Mouse (Mus musculus): ENCODE results near the gene Klhl10. TPM values are rescaled to one million over a fixed set of nuclear protein-coding genes. Genes with fewer than 3 reads are reported as not detected.
A peak's percentile ranks its signal among the peaks of the same experiment; 100 is the strongest.

The Klhl10 gene
- polyA plus RNA-seq, 1 experiment from 2014 or later: 0.36 TPM

DNA sequence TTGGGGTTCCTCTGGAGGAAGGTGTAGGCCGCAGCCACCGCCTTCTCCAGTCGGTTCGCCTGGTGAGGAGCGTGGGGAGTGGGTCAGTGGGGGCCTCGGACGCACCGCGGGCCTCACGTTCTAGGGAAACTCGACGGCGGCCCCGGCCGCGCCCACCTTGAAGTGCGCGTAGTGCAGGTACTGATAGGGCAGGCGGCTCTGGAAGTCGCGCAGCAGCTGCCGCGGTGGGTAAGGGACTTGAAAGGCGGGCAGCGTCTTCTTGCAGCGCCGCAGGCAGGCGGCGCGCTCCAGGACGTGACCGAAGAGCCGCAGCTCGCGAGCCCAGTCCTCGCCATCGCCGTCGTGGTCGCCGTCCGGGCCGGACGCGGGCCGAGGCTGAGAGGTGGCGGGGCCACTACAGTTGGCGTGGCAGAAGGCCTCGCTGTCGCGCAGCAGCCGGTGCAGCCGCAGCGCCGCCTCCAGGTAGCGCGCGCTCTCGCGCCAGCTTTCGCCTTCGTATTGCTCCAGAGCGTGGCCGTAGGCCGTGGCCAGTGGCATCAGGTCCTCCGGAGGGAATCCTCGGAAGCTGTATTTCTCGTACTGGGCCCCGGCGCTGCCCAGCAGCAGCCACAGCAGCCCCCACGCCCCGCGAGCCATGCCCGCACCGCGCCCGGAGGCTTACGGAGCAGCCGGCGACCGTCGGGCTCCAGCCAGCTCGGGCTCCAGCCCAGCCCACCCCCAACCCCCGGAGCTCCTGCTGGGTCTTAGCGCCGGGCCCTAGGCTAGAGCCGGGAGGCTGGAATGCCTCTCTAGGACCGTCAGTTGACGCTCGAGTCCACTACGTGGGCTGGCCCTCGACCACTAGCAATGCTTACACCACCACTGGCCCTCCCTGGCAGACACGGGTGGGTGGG lies 27.4 kb upstream of the Klhl10 start, which contains the start of gene P3h4:
TSS of gene P3h4 (minus strand) at position 816 of the 893 bp plus-strand sequence.
- peaks cover 2% of the 10 kb centered on the region for H3K36me3 ChIP-seq (ENCODE audit: control insufficient read depth, insufficient read depth, low read length)
- no peaks in the 10 kb centered on the region for H3K9me3 ChIP-seq (ENCODE audit: control insufficient read depth, low read length)
- H3K27me3 ChIP-seq (replicated peaks; ENCODE audit: control insufficient read depth, insufficient read depth, low read length): peaks cover 37% of the 10 kb centered on the region
- DNase-seq (ENCODE audit: low spot score) (peak; percentile 84), ATAC-seq (replicated peaks; ENCODE audit: low FRiP score) (peak; percentile 81)
- peak within 1 kb of the TSS; percentile 84 for H3K27ac ChIP-seq (ENCODE audit: low read depth, low read length)
- H3K4me3 ChIP-seq (ENCODE audit: low read depth, low read length): peak within 1 kb of the TSS; percentile 65
- WGBS: 1% methylated on average over 93 of the region's 93 CpGs
- peaks cover 15% of the 10 kb centered on the region for H3K4me1 ChIP-seq (replicated peaks; ENCODE audit: control insufficient read depth, insufficient read depth, low read length)
- H3K9ac ChIP-seq (ENCODE audit: low read depth, low read length): peak within 1 kb of the TSS; percentile 61
- H3K4me2 ChIP-seq: peak within 1 kb of the TSS; percentile 84

DNA sequence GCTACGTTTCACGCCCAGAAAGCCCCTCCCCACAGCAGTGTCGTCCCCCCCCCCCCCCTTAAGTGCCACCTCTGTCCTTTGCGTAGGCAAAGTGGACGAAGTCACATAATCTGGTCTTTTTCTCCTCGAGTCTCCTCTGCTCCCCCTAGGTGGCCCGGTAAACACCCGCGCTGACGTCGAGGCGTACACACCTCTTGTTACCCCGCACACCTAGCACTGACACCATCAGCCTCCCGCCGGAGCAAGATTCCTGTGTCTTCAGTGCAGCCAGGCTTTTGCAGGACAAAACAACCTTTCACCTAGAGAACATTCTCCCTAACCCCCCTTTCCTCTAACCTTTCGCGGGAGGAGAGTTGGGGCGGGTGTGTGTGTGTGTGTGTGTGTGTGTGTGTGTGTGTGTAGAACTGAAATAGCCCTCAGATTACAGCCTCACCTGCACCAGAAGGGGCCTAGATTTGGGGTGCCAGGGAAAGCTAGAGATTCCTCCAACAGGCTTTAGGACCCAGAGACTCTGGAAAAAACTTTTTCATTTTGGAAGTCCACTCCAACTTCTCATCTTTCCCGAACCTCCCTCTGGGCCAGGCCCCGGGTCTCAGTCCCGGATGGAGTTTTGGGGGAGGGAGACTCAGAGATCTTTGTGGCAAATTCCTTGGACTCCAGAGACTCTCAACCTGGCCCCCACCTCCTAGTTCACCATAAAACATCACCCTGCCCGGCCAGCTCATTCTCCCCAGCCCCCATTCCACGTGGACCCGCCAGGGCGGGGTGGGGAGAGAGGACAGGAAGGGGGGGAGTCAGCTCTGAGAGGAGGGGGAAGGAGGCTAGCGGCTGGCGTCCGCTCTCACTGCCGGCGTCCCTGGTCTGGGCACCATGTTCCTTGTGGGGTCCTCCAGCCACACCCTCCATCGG lies 26.5 kb upstream of the Klhl10 start, which contains the start of gene Fkbp10:
TSS of gene Fkbp10 (plus strand) at position 784 of the 909 bp plus-strand sequence.
- Histone ChIP-seq H3K9ac (ENCODE audit: low read depth, low read length) (peak within 1 kb of the TSS; percentile 61), H3K27me3 (replicated peaks; ENCODE audit: control insufficient read depth, insufficient read depth, low read length) (peaks cover 37% of the 10 kb centered on the region), H3K27ac (ENCODE audit: low read depth, low read length) (peak within 1 kb of the TSS; percentile 84), H3K36me3 (ENCODE audit: control insufficient read depth, insufficient read depth, low read length) (no peaks in the 10 kb centered on the region; the same call in 1 of the 2 replicates), H3K9me3 (ENCODE audit: control insufficient read depth, low read length) (no peaks in the 10 kb centered on the region), H3K4me2 (peak within 1 kb of the TSS; percentile 84), H3K4me1 (replicated peaks; ENCODE audit: control insufficient read depth, insufficient read depth, low read length) (peaks cover 15% of the 10 kb centered on the region), H3K4me3 (ENCODE audit: low read depth, low read length) (peak within 1 kb of the TSS; percentile 65)
- WGBS: 1% methylated on average over 31 of the region's 31 CpGs
- peak; percentile 68 for DNase-seq (ENCODE audit: low spot score)
- ATAC-seq (replicated peaks; ENCODE audit: low FRiP score): peak; percentile 46

DNA sequence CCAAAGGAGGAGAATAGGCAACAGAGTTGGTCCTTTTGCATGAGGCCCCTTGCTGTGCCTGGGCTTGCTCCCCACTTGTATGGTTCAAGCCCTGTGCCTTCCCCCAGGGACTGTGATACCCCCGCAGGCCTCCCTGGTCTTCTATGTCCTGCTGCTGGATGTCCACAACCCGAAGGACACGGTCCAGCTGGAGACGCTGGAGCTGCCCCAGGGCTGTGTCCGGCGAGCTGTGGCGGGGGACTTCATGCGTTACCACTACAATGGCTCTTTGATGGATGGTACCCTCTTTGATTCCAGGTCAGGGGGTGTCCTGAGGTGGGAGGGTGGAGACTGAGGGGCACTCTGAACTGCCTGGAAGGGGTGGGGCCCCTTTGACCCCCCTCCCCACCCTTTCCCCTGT lies 20.2 kb upstream of the Klhl10 start:
- DNase-seq (ENCODE audit: low spot score) (no peak), ATAC-seq (replicated peaks; ENCODE audit: low FRiP score) (no peak)
- WGBS: 91% methylated on average over 8 of the region's 8 CpGs
- no peak overlapping the region for H3K9ac ChIP-seq (ENCODE audit: low read depth, low read length)
- no peak overlapping the region for H3K4me2 ChIP-seq
- no peak overlapping the region for H3K27ac ChIP-seq (ENCODE audit: low read depth, low read length)
- H3K4me1 ChIP-seq (replicated peaks; ENCODE audit: control insufficient read depth, insufficient read depth, low read length): peaks cover 7% of the 10 kb centered on the region
- peaks cover 4% of the 10 kb centered on the region; the same call in 1 of the 2 replicates for H3K36me3 ChIP-seq (ENCODE audit: control insufficient read depth, insufficient read depth, low read length)
- H3K27me3 ChIP-seq (replicated peaks; ENCODE audit: control insufficient read depth, insufficient read depth, low read length): peaks cover 7% of the 10 kb centered on the region; the same call in 1 of the 2 replicates
- no peaks in the 10 kb centered on the region for H3K9me3 ChIP-seq (ENCODE audit: control insufficient read depth, low read length)
- no peak overlapping the region for H3K4me3 ChIP-seq (ENCODE audit: low read depth, low read length)

DNA sequence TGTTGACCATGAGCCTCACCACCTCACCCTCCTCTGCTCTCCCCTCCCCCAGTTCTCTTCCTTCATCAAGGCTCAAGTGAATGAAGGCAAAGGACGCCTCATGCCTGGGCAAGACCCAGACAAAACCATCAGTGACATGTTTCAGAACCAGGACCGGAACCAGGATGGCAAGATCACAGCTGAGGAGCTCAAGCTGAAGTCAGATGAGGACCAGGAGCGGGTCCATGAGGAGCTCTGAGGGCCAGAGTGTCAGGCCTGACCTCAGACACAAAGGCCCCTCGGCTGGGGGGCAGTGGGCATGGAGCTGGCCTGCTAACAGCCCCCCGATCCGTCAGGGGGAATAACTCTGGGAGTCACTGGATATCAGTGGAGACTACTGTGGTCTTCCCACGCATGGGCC lies 17.9 kb upstream of the Klhl10 start:
- 86% methylated on average over 7 of the region's 7 CpGs for WGBS

DNA sequence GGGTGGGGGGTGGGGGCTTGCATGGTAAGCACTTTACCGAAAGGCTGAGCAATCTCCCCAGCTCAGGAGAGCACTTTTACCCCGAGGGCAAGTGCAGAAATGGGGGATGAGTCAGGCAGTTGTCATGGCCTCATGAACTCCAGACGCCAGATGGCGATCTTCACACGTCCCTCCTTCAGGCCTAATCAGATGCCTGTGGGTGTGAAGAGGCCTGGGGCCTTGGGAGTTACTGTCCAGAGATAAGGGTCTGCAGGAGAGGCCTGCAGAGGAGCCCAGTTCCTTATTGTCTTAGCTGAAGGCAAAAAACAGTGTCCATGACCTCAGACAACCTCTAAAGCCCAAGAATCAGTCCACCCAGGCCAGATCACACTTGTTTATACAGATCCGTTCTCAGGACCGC lies 15.9 kb upstream of the Klhl10 start:
- H3K9me3 ChIP-seq (ENCODE audit: control insufficient read depth, low read length): no peaks in the 10 kb centered on the region
- H3K27ac ChIP-seq (ENCODE audit: low read depth, low read length): no peak overlapping the region
- H3K4me1 ChIP-seq (replicated peaks; ENCODE audit: control insufficient read depth, insufficient read depth, low read length): peaks cover 5% of the 10 kb centered on the region
- 18% methylated on average over 7 of the region's 7 CpGs for WGBS
- no peak overlapping the region for H3K4me2 ChIP-seq
- ATAC-seq (replicated peaks; ENCODE audit: low FRiP score): peak; percentile 76
- DNase-seq (ENCODE audit: low spot score): peak; percentile 47
- H3K27me3 ChIP-seq (replicated peaks; ENCODE audit: control insufficient read depth, insufficient read depth, low read length): no peaks in the 10 kb centered on the region; the same call in 1 of the 2 replicates
- no peak overlapping the region for H3K9ac ChIP-seq (ENCODE audit: low read depth, low read length)
- H3K36me3 ChIP-seq (ENCODE audit: control insufficient read depth, insufficient read depth, low read length): peaks cover 5% of the 10 kb centered on the region; the same call in 1 of the 2 replicates
- no peak overlapping the region for H3K4me3 ChIP-seq (ENCODE audit: low read depth, low read length)

More for the DNA sequence above, 17.9 kb upstream of the Klhl10 start:
- ATAC-seq (replicated peaks; ENCODE audit: low FRiP score) (no peak), DNase-seq (ENCODE audit: low spot score) (no peak)
- no peaks in the 10 kb centered on the region; the same call in 1 of the 2 replicates for H3K27me3 ChIP-seq (replicated peaks; ENCODE audit: control insufficient read depth, insufficient read depth, low read length)
- H3K4me2 ChIP-seq: no peak overlapping the region
- H3K36me3 ChIP-seq (ENCODE audit: control insufficient read depth, insufficient read depth, low read length): peaks cover 4% of the 10 kb centered on the region; the same call in 1 of the 2 replicates
- no peak overlapping the region for H3K9ac ChIP-seq (ENCODE audit: low read depth, low read length)
- no peak overlapping the region for H3K27ac ChIP-seq (ENCODE audit: low read depth, low read length)
- no peaks in the 10 kb centered on the region for H3K9me3 ChIP-seq (ENCODE audit: control insufficient read depth, low read length)
- no peak overlapping the region for H3K4me3 ChIP-seq (ENCODE audit: low read depth, low read length)
- H3K4me1 ChIP-seq (replicated peaks; ENCODE audit: control insufficient read depth, insufficient read depth, low read length): peaks cover 5% of the 10 kb centered on the region

DNA sequence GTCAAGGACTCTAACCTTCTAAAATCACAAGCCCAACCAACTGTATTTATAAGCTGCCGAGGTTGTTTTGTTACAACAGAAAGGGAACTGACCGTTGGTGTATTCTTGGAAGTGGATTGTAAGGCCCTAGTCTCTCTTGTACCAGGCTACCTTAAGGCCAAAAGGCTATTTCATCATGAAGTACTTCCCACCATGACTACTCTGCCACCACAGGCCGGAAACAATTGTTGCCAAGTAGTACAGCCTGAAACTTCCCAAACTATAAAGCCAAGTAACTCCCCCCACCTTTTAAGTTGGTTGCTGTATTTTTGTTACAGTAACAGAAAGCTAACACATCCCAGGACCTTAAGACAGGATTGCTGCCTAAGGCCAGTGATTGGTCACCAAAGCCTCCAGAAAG lies 14.9 kb upstream of the Klhl10 start:
- Histone ChIP-seq H3K4me3 (ENCODE audit: low read depth, low read length) (no peak overlapping the region), H3K9me3 (ENCODE audit: control insufficient read depth, low read length) (no peaks in the 10 kb centered on the region), H3K4me1 (replicated peaks; ENCODE audit: control insufficient read depth, insufficient read depth, low read length) (peaks cover 5% of the 10 kb centered on the region), H3K27ac (ENCODE audit: low read depth, low read length) (no peak overlapping the region), H3K9ac (ENCODE audit: low read depth, low read length) (no peak overlapping the region), H3K36me3 (ENCODE audit: control insufficient read depth, insufficient read depth, low read length) (peaks cover 4% of the 10 kb centered on the region; the same call in 1 of the 2 replicates), H3K4me2 (no peak overlapping the region), H3K27me3 (replicated peaks; ENCODE audit: control insufficient read depth, insufficient read depth, low read length) (no peaks in the 10 kb centered on the region; the same call in 1 of the 2 replicates)
- DNase-seq (ENCODE audit: low spot score): no peak
- no peak for ATAC-seq (replicated peaks; ENCODE audit: low FRiP score)
- WGBS: 71% methylated on average over 3 of the region's 3 CpGs

DNA sequence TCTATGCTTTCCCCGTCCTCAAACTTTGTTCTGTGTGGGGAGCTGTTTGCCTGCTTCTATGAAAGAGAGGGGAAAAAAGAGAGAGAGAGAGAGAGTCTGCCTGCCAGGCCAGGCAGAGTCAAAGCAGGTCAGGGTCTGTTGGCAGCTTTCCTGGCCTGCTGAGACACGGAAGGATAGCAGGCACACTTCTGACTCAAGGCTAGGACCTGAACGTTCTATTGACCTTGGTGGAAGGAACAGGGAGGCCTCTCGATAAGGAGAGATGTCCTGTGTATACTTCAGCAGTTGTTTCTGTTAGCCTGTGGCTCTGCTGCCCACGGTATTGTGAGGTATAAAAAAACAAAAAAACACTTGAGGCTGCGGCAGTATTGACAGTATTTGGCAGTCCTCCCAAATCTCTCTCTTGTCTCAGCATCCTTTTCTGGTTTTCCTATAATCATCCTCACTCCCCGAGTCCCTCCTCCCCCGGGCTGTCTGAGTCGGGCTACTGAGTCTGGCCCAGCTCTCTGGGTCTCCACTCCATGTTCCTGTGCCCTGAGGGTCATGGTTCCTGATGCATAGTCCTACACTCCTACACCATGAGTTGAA lies 13.0 kb upstream of the Klhl10 start:
- Histone ChIP-seq H3K9ac (ENCODE audit: low read depth, low read length) (no peak overlapping the region), H3K4me1 (replicated peaks; ENCODE audit: control insufficient read depth, insufficient read depth, low read length) (peaks cover 5% of the 10 kb centered on the region), H3K27ac (ENCODE audit: low read depth, low read length) (no peak overlapping the region), H3K36me3 (ENCODE audit: control insufficient read depth, insufficient read depth, low read length) (peaks cover 3% of the 10 kb centered on the region; the same call in 1 of the 2 replicates), H3K9me3 (ENCODE audit: control insufficient read depth, low read length) (no peaks in the 10 kb centered on the region), H3K4me2 (no peak overlapping the region), H3K27me3 (replicated peaks; ENCODE audit: control insufficient read depth, insufficient read depth, low read length) (no peaks in the 10 kb centered on the region), H3K4me3 (ENCODE audit: low read depth, low read length) (no peak overlapping the region)
- DNase-seq (ENCODE audit: low spot score) (no peak), ATAC-seq (replicated peaks; ENCODE audit: low FRiP score) (no peak)
- WGBS: 71% methylated on average over 9 of the region's 9 CpGs

DNA sequence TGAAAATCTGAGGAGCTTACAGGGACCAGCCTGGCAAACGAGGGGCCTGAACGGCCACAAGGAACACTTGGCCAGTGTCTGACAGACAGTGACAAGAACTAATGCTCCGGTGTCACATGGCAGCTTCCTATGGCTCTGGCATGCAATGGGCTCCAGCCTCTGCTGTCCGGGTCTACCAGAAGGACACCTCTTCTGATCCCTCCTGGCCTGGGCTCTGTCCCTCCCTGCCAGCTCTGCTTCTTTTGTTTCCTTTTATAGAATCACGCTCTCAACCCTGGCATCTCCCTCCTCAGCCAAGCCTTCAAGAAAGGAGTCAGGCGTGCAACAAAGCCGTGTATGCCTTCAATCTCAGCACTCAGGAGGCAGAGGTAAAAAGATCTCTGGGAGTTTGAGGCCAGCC lies 11.7 kb upstream of the Klhl10 start:
- Histone ChIP-seq H3K9me3 (ENCODE audit: control insufficient read depth, low read length) (no peaks in the 10 kb centered on the region), H3K27me3 (replicated peaks; ENCODE audit: control insufficient read depth, insufficient read depth, low read length) (no peaks in the 10 kb centered on the region), H3K4me3 (ENCODE audit: low read depth, low read length) (no peak overlapping the region), H3K9ac (ENCODE audit: low read depth, low read length) (no peak overlapping the region), H3K27ac (ENCODE audit: low read depth, low read length) (no peak overlapping the region; the same call in 1 of the 2 replicates), H3K36me3 (ENCODE audit: control insufficient read depth, insufficient read depth, low read length) (peaks cover 3% of the 10 kb centered on the region; the same call in 1 of the 2 replicates), H3K4me2 (no peak overlapping the region), H3K4me1 (replicated peaks; ENCODE audit: control insufficient read depth, insufficient read depth, low read length) (peaks cover 5% of the 10 kb centered on the region)
- no peak for ATAC-seq (replicated peaks; ENCODE audit: low FRiP score)
- 91% methylated on average over 7 of the region's 7 CpGs for WGBS
- no peak for DNase-seq (ENCODE audit: low spot score)
